Mouse (Mus musculus): Measurements from ENCODE around the gene Hoxb4.

Hoxb4 gene

DNA sequence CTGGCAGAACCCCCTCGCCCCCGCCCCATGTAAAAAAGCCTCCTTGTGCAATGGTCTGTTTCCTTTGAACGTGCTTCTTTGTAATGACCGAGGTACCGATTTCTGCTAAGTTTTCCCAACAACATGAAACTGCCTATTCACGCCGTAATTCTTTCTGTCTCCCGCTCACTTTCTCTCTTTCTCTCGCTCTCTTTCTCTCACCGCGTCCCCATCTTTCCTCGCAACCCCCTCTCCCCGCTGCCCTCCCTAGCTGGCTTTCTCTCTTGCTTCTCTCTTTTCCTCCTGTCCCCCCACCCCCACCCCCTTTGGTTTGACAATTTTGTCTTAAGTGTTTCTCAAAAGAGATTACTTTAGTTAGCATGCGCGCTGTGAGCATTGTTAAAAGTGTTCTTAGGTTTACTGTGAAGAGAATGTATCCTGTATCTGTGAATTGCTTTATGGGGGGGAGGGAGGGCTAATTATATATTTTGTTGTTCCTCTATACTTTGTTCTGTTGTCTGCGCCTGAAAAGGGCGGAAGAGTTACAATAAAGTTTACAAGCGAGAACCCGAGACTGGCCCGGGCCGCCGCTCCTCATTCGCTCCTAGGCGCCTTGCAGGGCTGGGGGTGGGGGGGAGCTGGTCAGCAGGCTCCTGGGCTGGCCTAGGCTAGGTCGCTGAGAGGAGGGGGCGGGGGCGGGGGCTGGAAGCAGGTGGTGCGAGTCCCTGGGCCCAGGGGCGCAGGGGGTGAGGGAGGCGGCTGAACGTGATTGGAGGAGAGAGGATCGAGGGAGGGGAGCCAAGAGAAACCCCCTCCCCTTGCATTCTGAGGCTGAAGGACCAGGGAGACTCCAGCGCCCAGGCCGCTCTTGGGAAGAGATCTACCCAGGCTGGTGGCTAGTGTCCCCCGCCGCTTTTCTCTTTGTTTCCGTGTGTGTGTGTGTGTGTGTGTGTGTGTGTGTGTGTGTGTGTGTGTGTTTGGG is 33.0 kb upstream of the Hoxb4 start:
- DNase-seq (ENCODE audit: low read depth, low spot score): peak; percentile 78

DNA sequence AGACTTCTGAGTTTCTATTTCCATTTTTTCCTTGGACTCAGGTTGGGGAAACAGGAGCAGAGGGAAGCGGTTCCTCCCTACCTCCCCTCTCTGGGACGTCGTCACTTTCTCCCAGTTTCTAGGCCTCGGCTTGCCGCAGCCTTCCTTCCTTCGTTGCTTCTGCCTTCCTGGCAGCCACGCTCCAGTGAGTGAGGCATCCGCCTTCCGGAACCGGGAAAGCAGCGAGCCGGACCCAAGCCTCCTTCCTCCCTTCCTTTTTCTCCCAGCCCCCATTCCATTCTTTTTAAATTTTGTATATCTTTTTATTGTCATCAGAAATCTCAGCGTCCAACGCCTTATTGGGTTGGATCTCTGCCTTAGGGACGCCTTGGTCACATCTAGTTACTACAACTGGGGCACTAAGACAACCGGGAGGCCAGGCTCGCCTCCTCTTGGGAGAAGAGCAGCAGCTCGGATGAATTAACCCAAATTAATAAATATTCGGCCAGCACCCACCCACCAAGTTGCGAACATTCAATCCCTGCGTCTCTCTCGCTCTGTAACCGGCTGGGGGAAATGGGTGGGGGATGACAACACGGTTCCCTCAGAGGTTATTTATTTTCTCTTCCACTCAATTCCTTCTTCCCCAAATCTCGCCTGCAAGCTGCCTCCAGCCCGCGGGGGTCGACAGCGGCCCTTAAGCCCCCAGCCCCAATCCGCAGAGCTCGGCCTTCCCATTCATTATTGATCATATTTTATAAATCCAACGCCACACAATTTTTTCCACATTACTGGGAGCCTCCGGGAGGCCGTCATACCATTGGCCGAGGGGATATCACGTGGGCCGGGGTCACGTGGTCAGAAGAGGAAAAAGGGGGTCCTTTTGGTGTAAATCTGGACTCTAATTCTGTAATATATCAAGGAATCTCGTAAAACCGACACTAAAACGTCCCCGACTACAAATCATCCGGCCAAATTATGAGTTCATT is 32.0 kb upstream of the Hoxb4 start, which contains the start of gene Hoxb7:
Gene Hoxb7 (plus strand): TSS at position 853 of the 968 bp plus-strand sequence.
- no peak for DNase-seq (ENCODE audit: low read depth, low spot score)

DNA sequence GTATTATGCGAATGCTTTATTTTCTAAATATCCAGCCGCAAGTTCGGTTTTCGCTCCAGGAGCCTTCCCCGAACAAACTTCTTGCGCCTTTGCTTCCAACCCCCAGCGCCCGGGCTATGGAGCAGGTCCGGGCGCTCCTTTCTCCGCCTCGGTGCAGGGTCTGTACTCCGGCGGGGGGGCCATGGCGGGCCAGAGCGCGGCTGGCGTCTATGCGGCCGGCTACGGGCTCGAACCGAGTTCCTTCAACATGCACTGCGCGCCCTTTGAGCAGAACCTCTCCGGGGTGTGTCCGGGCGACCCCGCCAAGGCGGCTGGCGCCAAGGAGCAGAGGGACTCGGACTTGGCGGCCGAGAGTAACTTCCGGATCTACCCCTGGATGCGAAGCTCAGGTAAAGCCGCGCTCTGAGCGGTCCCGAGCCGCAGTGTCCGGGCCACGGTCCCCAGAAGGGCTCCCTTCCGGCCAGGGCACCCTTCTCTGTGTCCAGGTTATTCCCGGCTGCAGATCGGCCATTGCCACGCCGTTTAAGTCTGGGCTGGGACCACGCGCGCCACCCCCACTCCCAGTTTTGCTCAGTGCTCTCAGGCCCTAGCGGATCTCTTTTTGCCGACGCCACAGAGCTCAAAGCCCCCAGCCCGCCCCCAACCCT is 31.2 kb upstream of the Hoxb4 start:
- no peak for DNase-seq (ENCODE audit: low read depth, low spot score)

DNA sequence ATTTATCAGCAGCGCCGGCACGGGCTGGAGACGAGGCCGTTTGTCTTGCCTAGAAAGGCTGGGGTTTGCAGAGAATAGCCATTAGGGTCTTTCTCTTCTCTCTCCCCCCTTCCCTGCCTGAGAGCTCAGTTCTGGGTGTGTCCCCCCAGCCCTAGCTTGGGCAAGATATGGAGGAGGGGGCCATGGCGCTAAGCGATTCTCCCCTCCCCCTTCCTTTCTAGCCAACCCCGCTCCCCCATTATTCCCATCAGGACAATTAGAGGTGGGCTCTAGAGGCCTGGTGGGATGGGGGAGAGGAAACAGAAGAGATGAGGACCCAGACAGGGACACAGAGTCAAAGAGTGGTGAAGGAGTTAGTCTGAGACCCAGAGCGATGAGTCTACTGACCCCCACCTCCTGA is 30.7 kb upstream of the Hoxb4 start:
- no peak for DNase-seq (ENCODE audit: low read depth, low spot score)

DNA sequence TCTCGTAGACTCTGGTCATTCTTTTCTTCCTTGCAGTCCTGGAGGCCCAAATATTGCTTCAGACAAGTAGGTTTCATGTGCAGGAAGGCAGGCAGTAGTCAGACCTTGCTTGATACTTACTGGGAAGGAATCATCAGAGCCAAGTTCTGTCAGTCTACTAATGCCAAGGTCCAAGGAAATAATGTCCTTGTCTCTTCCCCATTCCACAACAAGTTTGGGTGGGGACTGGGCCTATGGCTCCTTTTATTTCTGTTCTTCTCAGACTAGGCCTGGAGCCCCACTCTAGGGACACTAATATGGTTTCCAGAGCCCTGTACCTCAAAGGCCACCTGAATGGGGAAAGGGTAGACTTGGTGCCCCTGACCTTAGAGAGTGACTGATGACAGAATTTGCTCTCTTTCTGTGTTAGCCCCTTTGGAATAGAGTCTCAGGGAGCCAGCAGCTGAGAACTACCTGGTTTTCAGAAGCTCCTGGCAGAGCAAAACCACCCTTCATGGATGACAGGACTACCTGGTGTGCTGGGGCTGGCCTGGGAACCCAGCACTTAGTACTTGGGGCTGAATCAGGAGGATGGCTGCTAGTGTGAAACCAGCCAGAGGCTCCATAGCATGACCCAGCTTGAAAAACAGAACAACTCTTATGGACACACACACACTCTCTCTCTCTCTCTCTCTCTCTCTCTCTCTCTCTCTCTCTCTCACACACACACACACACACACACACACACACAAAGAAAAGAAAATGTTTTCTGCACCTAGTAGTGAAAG is 29.4 kb upstream of the Hoxb4 start:
- no peak for DNase-seq (ENCODE audit: low read depth, low spot score)

DNA sequence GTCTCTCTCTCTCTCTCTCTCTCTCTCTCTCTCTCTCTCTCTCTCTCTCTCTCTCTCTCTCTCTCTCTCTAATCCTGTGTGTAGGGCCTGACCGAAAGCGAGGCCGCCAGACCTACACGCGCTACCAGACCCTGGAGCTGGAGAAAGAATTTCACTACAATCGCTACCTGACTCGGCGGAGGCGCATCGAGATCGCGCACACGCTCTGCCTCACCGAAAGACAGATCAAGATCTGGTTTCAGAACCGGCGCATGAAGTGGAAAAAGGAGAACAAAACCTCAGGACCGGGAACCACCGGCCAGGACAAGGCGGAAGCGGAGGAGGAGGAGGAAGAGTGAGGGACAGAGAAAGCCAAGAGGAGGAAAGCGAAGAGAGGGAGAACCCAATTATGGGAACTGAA is 28.8 kb upstream of the Hoxb4 start:
- DNase-seq (ENCODE audit: low read depth, low spot score): no peak

DNA sequence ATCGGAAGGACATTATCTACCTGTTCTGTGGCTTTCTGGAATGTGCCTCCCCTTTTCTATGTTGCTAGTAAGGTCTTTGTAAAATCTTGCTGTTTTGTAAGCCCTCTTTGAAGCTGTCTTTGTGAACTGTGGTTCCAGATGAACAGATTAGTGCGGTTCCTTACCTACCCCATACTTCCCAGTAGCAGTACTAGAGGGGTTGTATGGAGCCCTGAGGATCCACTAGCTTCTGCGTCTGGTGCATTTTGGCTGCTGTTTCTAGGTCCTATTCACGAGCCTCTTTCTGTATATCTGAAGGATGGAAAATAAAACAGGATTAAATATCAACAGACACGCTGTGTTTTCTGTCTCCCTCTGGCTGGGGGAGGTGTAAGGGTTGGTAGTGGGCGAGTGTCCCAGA is 28.2 kb upstream of the Hoxb4 start:
- no peak for DNase-seq (ENCODE audit: low read depth, low spot score)

DNA sequence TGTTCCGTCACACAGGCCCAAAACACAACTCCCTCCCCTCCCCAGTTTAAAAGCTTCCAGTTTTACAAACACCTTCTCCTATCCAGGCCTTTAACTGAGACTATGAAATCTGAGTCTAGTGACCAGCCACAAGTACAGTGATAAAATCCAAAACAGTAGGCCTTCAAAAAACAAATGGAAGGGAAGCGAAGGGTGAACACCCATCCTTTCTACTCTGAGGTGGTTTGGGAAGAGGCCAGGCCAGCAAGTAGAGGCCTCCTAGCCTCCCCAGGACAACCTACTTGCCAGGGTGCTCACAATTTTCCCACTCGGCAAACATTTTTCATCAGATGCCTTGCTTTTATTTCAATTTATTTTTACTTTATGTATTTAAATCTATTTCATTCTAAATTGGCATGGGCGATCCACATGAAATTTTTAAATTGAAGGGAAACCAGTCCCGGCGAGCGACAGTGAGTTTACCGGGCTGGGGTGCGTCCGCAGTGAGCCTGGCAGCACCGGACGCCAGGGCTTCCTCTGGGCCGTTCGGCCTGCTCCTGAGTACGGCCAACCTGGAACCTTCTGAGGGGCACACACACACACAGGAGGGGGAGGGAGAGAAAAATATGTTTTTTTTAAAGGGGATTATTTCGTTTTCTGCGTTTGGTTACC is 27.2 kb upstream of the Hoxb4 start:
- DNase-seq (ENCODE audit: low read depth, low spot score): no peak

DNA sequence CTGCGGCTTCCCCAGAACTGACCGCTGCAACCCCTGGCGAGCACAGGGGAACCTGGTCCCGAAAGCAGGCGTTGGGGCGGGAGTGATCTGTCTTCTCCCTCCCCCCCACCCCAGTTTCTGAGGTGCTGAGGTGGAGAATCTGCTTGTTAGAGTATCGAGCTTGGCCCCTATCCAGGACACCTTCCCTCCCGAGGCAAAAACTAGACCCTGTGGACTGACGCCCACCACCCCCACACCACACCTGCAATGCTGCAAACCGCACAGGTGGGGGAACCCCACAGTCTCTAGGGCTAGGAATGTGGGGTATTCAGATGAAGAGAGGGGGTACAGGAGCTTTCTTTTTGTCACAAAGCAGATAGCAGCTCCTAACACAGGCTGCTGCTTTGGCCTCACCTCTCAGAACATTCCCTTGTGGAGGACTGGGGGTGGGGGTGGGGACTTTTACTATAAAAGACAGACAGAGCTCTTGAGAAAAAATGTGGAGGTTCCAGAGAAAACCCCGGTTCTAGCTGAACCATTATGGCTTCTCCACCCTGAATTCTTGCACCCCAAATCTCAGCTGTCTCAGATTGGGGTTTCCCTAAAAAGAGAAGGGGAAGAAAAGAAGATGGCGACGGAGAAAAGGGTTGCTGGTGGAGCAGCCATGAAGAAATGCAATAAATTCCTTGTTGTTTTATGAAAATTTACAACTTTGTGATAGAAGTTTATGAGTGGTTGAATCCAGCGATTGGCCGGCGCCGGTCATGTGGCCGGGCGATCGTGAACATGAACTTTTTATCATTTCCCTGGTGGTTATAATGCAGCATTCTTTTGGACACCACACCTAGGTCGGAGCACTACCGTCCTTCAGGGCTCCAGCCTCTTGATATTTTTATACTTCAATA is 26.1 kb upstream of the Hoxb4 start, which contains the start of gene Hoxb6:
Gene Hoxb6 (plus strand): TSS at position 796 of the 884 bp plus-strand sequence.
- DNase-seq (ENCODE audit: low read depth, low spot score): no peak

DNA sequence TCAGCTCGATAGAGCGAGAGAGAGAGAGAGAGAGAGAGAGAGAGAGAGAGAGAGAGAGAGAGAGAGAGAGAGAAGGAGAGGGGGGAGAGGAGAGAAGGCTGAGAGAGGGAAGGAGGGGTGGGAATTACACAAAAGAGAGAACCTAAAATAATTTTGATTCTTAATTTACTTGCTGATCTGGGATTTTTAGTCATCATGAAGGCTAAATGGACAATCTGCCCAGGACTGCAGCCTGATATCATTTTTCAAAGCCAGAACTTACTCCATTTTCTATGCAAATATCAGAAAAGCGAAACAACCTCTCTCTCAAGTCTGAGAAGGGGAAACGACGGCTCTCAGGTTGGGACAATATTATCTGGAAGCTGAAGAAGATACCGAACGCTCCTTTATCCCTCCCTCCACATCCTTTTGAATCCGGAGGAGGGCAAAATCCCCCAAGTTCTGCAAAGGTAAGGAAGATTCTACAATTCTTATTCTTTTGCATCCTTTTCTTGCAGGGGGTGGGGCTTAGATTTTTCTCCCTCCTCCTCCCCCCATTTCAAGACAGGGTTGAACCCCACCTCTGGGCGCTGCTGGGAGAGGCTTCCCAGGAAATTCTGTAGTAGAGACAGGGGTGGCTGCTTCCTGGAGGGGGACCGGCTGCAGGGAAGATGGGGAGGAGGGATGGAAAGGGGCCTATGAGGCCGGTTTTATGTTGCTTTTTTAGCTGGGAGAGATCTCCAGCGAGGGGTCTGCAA is 25.3 kb upstream of the Hoxb4 start:
- DNase-seq (ENCODE audit: low read depth, low spot score): no peak

DNA sequence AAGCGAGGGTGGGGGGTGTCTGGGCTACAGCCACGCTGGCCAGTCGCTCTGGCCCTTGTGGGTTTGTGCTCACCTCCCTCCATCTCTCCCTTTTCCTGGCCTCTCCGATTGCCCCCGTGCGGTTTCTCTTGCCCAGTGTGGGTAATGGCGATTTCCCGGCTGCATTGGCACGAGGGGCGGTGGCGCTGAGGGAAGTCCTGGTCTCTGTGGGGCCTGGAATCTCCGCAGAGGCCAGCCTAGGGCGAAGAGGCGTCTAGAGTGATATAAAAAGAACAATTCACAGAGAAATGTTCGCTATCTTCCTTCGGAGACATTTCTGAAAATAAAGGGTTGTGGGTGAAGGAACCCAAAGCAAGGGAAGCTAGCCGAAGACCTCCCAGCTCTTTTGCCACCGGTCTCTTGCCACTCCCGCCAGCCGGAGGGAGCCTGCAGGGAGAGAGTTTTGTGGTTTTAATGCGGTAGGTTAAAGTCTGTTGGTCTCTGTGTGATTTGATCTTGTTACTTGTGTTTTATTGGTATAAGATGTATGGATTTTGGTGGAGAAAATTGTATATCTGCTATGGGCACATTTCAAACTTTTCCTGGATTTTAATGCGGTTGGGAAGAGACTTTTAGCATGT is 24.7 kb upstream of the Hoxb4 start:
- no peak for DNase-seq (ENCODE audit: low read depth, low spot score)

DNA sequence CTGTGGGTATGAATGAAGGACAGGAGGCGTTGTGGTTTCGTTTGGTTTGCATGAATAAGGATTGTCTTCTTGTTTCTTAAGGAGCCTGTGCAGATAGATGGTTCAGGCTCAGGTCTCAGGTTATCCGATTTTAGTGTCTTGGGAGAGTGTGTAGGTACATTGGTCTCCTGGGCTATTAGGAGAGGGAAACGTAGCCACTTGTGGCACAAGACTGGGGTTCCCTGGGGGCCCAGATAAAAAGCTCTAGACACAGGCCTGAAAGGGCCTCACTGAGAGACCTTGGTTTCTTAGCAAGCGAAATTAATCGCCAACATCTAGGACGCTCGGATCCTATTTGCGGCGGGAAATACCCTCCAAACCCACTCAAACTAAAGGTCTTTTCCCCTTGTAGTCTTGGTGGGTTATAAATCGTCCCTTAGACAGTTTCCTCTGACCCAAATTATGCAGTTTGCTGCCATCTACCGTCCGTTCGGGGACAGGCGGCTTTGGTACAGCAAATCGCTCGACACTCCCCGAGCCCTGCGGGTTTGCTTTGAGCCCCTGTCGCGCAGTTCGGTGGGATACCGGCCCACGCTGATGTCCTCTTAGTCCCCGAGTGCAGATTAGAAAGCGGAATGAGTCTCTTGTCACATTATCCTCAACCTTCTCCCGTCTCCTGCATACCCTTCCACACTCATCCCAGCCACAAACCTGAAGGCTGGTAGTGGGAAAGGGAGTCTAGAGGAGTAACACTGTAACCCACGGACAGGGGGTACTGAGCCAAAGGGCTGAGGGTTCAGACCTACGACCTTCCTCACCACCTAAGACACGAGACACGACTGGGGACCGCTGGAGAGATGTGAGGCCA is 23.6 kb upstream of the Hoxb4 start:
- peak; percentile 85 for DNase-seq (ENCODE audit: low read depth, low spot score)

DNA sequence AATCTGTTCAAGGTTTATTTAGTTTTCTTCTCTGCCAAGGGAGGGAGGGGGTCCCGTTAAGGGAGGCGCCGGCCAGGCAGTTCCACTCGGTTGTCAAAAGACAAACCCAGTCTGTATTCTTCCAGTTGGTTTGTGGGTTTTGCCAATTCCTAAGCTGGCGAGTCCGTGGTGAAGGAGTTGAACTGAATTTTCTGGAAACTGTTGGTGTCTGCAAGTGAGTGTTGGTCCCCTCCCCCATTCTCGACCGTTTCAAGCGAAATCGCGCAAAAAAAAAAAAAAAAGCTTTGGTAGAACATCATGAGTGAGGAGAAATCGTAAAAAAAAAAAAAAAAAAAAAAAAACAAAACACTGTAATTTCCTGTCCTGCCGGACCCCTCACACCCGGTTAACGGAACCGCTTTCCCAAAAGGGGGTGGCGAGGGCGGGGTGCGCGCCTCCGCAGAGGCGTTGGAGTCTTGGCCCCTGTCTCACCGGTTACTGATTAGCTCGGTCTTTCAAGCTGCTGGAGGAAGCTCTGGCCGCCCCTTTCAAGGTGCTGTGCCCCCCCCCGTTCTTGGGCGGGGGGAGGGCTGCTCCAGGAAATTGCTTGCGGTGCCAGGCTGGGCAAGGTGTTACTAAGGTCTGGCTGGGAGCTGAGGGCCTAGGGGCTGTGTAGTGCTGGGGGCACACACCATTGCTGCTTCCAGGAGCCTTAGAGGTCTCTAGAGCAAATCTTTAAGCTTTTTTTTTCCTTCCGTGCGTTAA is 22.8 kb upstream of the Hoxb4 start:
- DNase-seq (ENCODE audit: low read depth, low spot score): no peak

DNA sequence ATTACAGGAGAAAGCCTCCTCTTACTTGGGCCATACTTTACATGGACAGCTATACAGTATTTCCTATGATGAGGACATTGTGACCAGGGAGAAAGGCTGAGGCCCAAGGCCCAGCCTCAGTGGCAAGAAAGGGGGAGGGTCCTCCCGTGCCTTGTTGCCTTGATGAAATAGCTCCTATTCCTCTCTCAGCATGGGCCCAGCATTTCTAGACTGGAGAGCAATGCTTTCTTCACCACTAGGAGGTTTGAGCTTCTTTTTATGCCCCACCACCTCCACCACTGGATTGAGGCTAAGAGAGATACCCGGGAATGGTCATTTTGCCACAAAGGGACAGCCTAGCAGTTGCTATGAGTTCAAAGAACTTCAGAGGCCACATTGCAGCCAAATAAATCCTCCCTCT is 21.1 kb upstream of the Hoxb4 start:
- DNase-seq (ENCODE audit: low read depth, low spot score): no peak

DNA sequence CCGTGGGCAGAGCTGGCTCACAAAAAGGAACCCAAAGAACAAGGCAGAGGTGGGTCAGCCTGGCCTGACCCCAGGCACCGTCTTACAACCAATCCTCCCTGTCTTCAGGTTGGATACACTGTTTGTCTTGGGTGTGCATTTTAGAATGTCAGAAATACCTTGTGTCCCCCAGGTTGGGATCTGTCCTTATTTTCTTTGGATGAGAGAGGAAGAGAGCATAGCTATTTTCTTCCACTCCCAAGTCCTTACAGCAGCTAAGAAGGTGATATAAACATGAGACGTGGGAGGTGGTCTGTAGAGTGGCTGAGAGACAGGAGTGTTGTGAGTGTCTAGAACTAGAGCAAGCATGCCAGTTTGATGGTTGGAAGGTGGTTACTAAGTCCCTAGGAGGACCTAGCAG is 20.6 kb upstream of the Hoxb4 start:
- DNase-seq (ENCODE audit: low read depth, low spot score): no peak

DNA sequence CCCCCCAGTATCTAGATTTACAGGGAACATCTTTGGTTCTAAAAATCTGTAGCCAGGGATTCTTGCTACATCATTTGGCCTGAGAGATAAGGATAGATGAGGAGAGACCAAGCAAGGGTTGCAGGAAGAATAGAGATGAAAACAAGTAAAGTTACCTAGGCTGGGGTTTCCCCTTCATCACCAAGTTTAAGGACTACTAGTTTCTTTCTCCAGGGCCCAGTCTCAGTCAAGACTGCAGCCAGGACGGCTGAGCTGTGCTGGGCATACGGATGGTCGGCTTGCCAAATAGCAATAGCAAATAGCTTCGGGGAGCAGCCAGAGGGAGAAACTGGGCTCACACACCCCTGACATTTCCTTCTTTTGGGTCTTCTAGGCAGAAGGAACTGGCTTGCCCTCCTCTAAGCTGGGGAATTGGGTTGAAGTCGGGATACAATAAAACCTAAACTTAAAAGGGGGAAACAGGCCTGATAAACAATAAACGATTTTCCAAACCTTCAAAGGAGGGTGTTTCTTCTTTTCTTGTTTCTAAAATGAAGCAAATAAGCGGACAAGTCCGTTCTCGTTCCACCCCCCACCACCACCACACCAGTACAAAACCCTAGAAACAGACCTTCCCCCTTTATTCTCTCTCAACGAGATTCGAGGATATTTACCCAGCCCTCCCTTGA is 20.0 kb upstream of the Hoxb4 start:
- no peak for DNase-seq (ENCODE audit: low read depth, low spot score)
